Comparison of ENCODE assay signal across 34 mouse cellular contexts in the genomic region with DNA sequence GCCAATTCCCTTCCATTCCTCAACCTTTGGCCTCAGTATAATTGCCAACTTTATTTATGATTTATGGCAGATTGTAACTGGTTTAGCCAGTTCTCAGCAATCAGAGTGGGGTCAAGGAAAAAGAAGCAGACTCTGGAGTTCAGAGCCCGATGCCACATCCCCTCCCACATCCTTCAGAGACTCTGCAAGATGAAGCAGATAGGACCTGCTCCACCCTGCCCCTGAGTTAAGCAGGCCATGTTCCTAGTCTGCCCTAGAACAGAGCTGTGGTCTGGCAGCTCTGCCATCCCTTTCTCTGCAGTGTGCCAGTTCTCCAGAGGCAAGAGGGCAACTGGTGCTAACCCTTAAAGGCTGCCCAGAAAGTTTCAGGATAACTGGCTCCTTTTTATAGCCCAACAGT. TPM values are rescaled to one million over a fixed set of nuclear protein-coding genes. Genes with fewer than 3 reads are reported as not detected.
DNase-seq lines count a peak whose midpoint lies in the region; ATAC-seq lines count a peak whose summit lies in the region.
"Had no signal": no experiment of that assay in that cellular context is flagged by ENCODE, and none has a peak within 500 bp of the region (broad histone marks: within the 10 kb centered on the region; RNA-seq: fewer than 3 reads in every experiment).

No protein-coding gene starts in this region.

- H3K9ac ChIP-seq in intestine, embryonic 16.5 days (ENCODE audit: low read depth, low read length): no peak overlapping the region
- H3K9ac ChIP-seq in stomach, embryonic 16.5 days (ENCODE audit: low read length): no peak overlapping the region
- H3K9ac ChIP-seq in heart, embryonic 12.5 days: no peak overlapping the region
- H3K9ac ChIP-seq: embryonic facial prominence, embryonic 15.5 days; forebrain, embryonic 13.5 days; heart, embryonic 15.5 days; liver, embryonic 14.5 days; neural tube, embryonic 15.5 days had no signal

- H3K4me3 ChIP-seq in intestine, embryonic 16.5 days (ENCODE audit: low read length): no peak overlapping the region
- H3K4me3 ChIP-seq in stomach, embryonic 16.5 days (replicated peaks; ENCODE audit: low read length): no peak overlapping the region
- no peak overlapping the region for H3K4me3 ChIP-seq in heart, embryonic 12.5 days
- H3K4me3 ChIP-seq: embryonic facial prominence, embryonic 10.5 days; embryonic facial prominence, embryonic 15.5 days; forebrain, embryonic 13.5 days; heart, embryonic 15.5 days; neural tube, embryonic 15.5 days had no signal

- peak overlapping the region; percentile 87 for H3K27ac ChIP-seq in intestine, embryonic 16.5 days (ENCODE audit: low read length)
- peak overlapping the region; percentile 59 for H3K27ac ChIP-seq in stomach, embryonic 16.5 days (ENCODE audit: low read length)
- H3K27ac ChIP-seq in heart, embryonic 12.5 days (ENCODE audit: poor library complexity, severe bottlenecking): no peak overlapping the region
- H3K27ac ChIP-seq: embryonic facial prominence, embryonic 10.5 days; embryonic facial prominence, embryonic 15.5 days; forebrain, embryonic 13.5 days; liver, embryonic 14.5 days; neural tube, embryonic 15.5 days had no signal

- H3K36me3 ChIP-seq in intestine, embryonic 16.5 days (ENCODE audit: control insufficient read depth, insufficient read depth, low read length): no peaks in the 10 kb centered on the region
- no peaks in the 10 kb centered on the region for H3K36me3 ChIP-seq in stomach, embryonic 16.5 days (ENCODE audit: control insufficient read depth, insufficient read depth, low read length)
- no peaks in the 10 kb centered on the region for H3K36me3 ChIP-seq in heart, embryonic 12.5 days
- H3K36me3 ChIP-seq: embryonic facial prominence, embryonic 10.5 days; embryonic facial prominence, embryonic 15.5 days; heart, embryonic 15.5 days; neural tube, embryonic 15.5 days had no signal

- H3K9me3 ChIP-seq in intestine, embryonic 16.5 days (ENCODE audit: control insufficient read depth, low read length): no peaks in the 10 kb centered on the region
- H3K9me3 ChIP-seq in stomach, embryonic 16.5 days (replicated peaks; ENCODE audit: control insufficient read depth, low read length): no peaks in the 10 kb centered on the region
- peaks cover 6% of the 10 kb centered on the region; the same call in 1 of the 2 replicates for H3K9me3 ChIP-seq in heart, embryonic 12.5 days (replicated peaks)
- H3K9me3 ChIP-seq: embryonic facial prominence, embryonic 10.5 days; embryonic facial prominence, embryonic 15.5 days; forebrain, embryonic 13.5 days; neural tube, embryonic 15.5 days had no signal

- no peaks in the 10 kb centered on the region for H3K27me3 ChIP-seq in intestine, embryonic 16.5 days (replicated peaks; ENCODE audit: control insufficient read depth, insufficient read depth, low read length)
- H3K27me3 ChIP-seq in stomach, embryonic 16.5 days (ENCODE audit: control insufficient read depth, insufficient read depth, low read length): no peaks in the 10 kb centered on the region
- peaks cover 12% of the 10 kb centered on the region for H3K27me3 ChIP-seq in heart, embryonic 12.5 days (replicated peaks)
- H3K27me3 ChIP-seq: embryonic facial prominence, embryonic 15.5 days; forebrain, embryonic 13.5 days; heart, embryonic 15.5 days; neural tube, embryonic 15.5 days had no signal

- H3K4me2 ChIP-seq in intestine, embryonic 16.5 days (ENCODE audit: low read depth, low read length): 0 out of 2 replicates have a peak overlapping the region, but pooled peaks have one; percentile 16
- no peak overlapping the region for H3K4me2 ChIP-seq in stomach, embryonic 16.5 days (ENCODE audit: low read depth, low read length)
- H3K4me2 ChIP-seq in heart, embryonic 12.5 days: no peak overlapping the region
- H3K4me2 ChIP-seq: embryonic facial prominence, embryonic 15.5 days; forebrain, embryonic 13.5 days; heart, embryonic 15.5 days; neural tube, embryonic 15.5 days had no signal

- WGBS in intestine, embryonic 16.5 days: 32% methylated on average over 1 of the region's 1 CpGs
- 38% methylated on average over 1 of the region's 1 CpGs for WGBS in stomach, embryonic 16.5 days
- 50% methylated on average over 1 of the region's 1 CpGs for WGBS in heart, embryonic 12.5 days

- peak; percentile 89 for ATAC-seq in intestine, embryonic 16.5 days
- ATAC-seq in stomach, embryonic 16.5 days (ENCODE audit: insufficient read depth, low FRiP score): peak; percentile 59
- no peak for ATAC-seq in heart, embryonic 12.5 days (ENCODE audit: insufficient number of reproducible peaks, low FRiP score)
- ATAC-seq: forebrain, embryonic 13.5 days; hindbrain, embryonic 16.5 days; Patski had no signal

- peaks cover 7% of the 10 kb centered on the region; the same call in 1 of the 2 replicates for H3K4me1 ChIP-seq in intestine, embryonic 16.5 days (ENCODE audit: control insufficient read depth, insufficient read depth, low read length)
- peaks cover 4% of the 10 kb centered on the region; the same call in 1 of the 2 replicates for H3K4me1 ChIP-seq in stomach, embryonic 16.5 days (ENCODE audit: control insufficient read depth, insufficient read depth, low read length)
- peaks cover 34% of the 10 kb centered on the region for H3K4me1 ChIP-seq in heart, embryonic 12.5 days (replicated peaks)
- H3K4me1 ChIP-seq: embryonic facial prominence, embryonic 10.5 days; embryonic facial prominence, embryonic 15.5 days; neural tube, embryonic 15.5 days had no signal

- DNase-seq in adrenal gland, postnatal 14 days: peak; percentile 16
- no peak for DNase-seq in adrenal gland, adult 8-10 months
- DNase-seq in fat pad, adult 2 months (ENCODE audit: extremely low read depth, low read depth, low spot score): peak; percentile 79
- no peak for DNase-seq in layer of hippocampus, postnatal 14 days (ENCODE audit: low spot score in 2 of 2)
- DNase-seq: cerebellum, adult 11-12 months; cerebellum, postnatal 10 days; gastrocnemius, postnatal 10 days; kidney, adult 11 months; liver; lung, adult 2 months; lung, postnatal 10 days; midbrain, embryonic 14.5 days; right cerebral cortex, adult 18-20 months; thymus, postnatal 14 days had no signal

RNA-seq across cellular contexts. Expression of gene Tmem238l, which starts 4.4 kb away (rescaled TPM):
- not detected in 2 replicates for total RNA-seq in adrenal gland, postnatal 14 days (2021)
- not detected for total RNA-seq in adrenal gland, adult 8-10 months (2022)
- polyA plus RNA-seq in intestine, embryonic 16.5 days (2015; fragmentation: Nextera tagmentation; extraction: Ambion mirVana): 2.2 and 2.8 TPM in 2 replicates
- polyA plus RNA-seq in stomach, embryonic 16.5 days (2015; fragmentation: Nextera tagmentation; extraction: Ambion mirVana): 0.91 and 1.0 TPM in 2 replicates
- total RNA-seq in layer of hippocampus, postnatal 14 days (2021): not detected
- polyA plus RNA-seq in heart, embryonic 12.5 days (2016; fragmentation: Nextera tagmentation; extraction: Ambion mirVana): 0.28 TPM in 1 of 2 replicates, not detected in the other
- total RNA-seq: gastrocnemius, postnatal 10 days; granulocyte monocyte progenitor cell, adult 5-6 weeks; heart, postnatal 25 days; left cerebral cortex, postnatal 10 days; MEL; monocyte, adult 5-6 weeks had no signal
- polyA plus RNA-seq: cortical plate, adult 2 months; embryonic facial prominence, embryonic 10.5 days; forebrain, embryonic 13.5 days; hindbrain, embryonic 11.5 days; hindbrain, embryonic 16.5 days; limb, embryonic 11.5 days; liver, embryonic 14.5 days; midbrain, embryonic 14.5 days; neural tube, embryonic 15.5 days; Patski; spleen, adult 2 months had no signal

RNA-seq across cellular contexts. Expression of gene Pirt, which starts 49.0 kb away (rescaled TPM):
- total RNA-seq in adrenal gland, postnatal 14 days (2021): 7.4 and 10.3 TPM in 2 replicates
- total RNA-seq in adrenal gland, adult 8-10 months (2022): 10 to 100 TPM in 3 of 4 experiments, 1 to 10 TPM in 1; 9.3 to 20.8 (median 14.1) TPM
- polyA plus RNA-seq in intestine, embryonic 16.5 days (2015; fragmentation: Nextera tagmentation; extraction: Ambion mirVana): 6.7 and 6.8 TPM in 2 replicates
- polyA plus RNA-seq in stomach, embryonic 16.5 days (2015; fragmentation: Nextera tagmentation; extraction: Ambion mirVana): 6.9 and 7.0 TPM in 2 replicates
- 1 to 10 TPM; 1.5 to 1.8 TPM for total RNA-seq in layer of hippocampus, postnatal 14 days (2021)
- polyA plus RNA-seq in heart, embryonic 12.5 days (2016; fragmentation: Nextera tagmentation; extraction: Ambion mirVana): 14.4 and 14.5 TPM in 2 replicates
- total RNA-seq: granulocyte monocyte progenitor cell, adult 5-6 weeks; MEL; monocyte, adult 5-6 weeks had no signal
- polyA plus RNA-seq: limb, embryonic 11.5 days; liver, embryonic 14.5 days; Patski; spleen, adult 2 months had no signal

Comparison
In these comparisons a context has a peak if more than half of its experiments do, and no peak if none do; other contexts are left out.
1. DNase-seq: peak in adrenal gland, postnatal 14 days (single experiment) and fat pad, adult 2 months (single experiment); none in adrenal gland, adult 8-10 months (single experiment) and layer of hippocampus, postnatal 14 days (0 of 2).